Mouse (Mus musculus) neural tube, embryonic 10.5 days (tissue): Measurements from ENCODE around the gene Ncoa4.
"Not testable (repeated sequence)": the region's sequence is repeated elsewhere in the genome, so short reads cannot be mapped to it uniquely, and the experiment has no call there.

Source experiments
- DNase-seq: peaks from one replicate; pipeline ENCODE4 v3.0.0-alpha.2; 2017; ENCODE audit warnings: low spot score; ENCODE audit errors: extremely low spot score

The Ncoa4 gene

DNA sequence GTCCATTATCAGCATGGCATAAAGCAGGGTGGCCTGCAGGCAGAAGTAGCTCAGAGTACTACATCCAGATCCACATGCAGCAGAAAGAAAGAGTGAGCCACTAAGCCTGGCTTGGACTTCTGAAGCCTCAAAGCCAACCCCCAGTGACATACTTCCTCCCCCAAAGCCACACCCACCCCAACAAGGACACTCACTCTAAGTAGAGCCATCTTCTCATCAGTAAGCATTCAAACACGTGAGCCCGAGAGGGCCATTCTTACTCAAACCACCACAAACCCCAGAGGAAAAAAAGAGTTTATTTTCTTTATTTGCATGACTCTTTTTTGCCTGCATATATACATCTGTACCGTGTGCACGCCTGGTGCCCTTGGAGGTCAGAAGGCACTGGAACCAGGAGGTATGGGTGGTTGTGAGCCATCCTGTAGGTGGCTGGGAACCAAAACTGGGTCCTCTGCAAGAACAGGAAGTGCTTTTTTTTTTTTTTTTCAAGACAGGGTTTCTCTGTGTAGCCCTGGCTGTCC lies 455 bp upstream of the Ncoa4 start:
- DNase-seq: no peak

DNA sequence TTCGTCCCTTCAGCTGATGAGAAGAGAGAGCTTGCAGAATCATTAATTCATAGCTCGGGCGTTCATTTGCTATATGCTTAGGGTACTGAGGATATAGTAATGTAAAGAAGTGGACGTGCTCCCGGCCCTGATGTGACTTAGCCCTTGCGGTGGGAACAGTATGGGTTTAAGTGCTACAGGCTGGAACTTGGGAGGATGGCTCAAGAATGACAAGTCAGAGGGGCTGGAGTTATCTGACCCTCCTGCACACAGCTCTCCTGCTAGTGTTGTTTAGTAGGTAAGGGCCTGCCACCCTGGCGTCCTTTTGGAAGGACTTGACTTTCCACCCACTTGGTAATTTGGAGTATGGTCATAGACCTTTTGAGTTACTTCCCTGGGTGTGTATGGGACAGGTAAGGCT lies 898 bp downstream of the Ncoa4 start:
- no peak for DNase-seq

DNA sequence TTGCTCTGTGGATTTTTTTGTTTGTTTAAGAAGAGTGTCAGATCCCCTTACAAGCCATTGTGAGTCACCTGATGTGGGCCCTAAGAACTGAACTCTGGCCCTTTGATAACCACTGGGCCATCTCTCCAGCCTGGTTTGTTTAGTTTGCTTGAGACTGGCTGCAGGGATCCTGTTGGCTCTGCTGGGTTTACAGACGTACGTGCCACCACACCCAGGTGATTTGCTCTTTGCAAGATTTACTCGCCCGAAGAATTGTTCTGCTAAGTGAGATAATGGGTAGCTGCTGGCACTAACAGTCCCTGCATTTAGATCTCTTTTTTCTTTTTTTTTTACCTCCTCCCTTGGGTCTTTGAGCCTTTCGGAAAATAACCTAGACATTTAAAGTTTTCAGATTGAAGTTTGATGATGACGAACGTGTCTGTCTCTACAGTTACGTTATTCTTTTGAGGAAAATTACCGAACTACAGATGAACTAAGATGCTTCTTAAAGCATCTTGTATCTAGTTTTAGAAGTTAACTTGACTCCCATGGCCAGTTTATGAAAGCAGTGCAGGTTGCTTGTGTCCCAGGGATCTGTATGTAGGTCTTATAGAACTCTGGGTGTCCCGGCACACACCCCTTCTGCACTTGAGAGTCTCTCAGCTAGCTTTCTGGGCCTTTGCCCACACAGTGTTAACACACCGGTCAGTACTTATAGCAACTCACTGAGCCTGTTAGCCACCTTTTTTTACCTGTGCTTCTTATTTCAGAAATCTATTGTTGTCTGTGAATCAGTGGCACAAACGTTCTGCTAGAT lies 1.6 kb downstream of the Ncoa4 start:
- no peak for DNase-seq

DNA sequence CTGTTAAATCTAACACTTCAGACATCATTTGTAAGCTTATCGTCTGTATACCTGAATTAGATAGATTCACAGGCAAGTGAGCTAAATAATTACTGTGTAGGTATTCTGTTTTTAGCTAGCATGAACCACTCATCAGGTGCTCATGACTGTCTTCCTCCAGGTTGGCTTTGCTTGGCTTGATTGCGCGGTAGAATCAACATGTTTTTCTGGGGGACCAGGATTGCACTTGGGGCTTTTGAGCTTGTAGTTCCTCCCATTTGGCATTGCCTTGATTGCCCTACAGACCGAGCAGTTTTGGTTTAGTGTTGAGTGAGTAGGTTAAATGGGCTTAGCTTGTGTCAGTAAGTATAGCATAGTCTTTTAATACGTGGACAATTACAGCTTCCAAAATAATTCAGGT lies 2.6 kb downstream of the Ncoa4 start:
- DNase-seq: no peak

DNA sequence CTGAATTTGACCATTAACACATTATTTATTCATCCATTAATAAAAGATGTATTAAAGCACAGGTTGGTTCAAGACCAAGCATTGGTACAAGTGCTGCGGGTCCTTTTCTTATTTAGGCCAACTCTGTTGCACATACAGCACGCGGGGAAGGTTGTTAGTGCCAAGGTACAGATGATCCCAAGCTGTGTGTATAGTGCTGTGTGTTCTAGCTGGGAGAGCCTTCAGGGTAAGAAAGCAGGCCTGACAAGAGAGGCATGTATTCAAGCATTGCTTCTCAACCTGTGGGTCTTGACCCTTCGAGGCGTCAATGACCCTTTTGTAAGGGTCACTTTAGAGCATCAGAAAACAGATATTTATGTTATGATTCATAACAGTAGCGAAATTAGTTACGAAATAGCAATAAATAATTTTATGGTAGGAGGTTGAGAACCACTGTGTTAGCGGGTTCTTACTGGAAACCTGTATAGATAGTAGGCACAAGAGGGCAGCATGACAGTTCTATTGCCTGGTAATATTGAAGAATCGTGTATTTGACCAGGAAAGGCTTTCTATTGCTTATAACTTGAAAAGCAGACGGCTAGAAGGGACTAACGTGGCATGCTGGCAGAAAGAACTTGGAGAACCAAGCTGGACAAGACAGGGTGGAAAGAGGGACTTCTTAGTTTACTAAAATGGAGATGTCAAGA lies 3.7 kb downstream of the Ncoa4 start:
- no peak for DNase-seq

DNA sequence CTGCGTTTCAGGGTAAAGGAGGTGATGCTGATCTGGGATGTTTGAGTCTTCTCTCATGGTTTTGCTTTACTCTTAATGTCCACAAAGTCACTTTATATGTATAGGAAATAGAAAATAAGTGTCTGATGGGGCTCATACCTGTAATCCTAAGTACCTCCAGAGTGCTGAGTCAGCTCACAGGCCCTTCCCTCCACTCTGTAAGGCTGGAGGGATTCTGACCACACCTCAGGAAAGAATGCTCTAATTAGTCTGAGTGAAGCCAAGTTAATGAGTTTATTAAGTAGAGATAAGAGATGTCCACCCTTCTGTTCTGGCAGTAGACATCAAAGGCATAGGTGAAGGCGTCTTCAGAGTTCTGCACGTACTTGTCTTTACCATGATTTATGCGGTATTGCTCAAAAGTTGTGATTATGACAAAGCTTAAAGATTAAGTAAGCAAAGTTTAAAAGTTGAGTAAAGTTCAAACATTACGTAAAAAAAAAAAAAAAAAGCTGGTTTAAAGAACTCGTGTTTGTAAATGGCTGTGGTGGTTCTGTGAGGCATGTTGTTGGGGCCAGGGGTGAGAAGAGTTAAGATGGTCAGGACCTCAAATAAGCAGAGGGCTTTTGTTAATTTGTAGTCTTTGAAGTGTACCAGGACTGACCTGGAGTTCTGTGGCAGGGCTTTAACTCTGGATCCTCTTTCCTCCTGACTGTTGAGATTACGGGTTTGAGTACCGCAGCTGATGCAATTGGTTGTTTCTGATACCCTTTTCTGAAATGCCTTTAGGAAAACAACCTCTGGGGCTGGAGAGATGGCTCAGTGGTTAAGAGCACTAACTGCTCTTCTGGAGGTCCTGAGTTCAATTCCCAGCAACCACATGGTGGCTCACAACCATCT lies 4.7 kb downstream of the Ncoa4 start:
- no peak for DNase-seq

DNA sequence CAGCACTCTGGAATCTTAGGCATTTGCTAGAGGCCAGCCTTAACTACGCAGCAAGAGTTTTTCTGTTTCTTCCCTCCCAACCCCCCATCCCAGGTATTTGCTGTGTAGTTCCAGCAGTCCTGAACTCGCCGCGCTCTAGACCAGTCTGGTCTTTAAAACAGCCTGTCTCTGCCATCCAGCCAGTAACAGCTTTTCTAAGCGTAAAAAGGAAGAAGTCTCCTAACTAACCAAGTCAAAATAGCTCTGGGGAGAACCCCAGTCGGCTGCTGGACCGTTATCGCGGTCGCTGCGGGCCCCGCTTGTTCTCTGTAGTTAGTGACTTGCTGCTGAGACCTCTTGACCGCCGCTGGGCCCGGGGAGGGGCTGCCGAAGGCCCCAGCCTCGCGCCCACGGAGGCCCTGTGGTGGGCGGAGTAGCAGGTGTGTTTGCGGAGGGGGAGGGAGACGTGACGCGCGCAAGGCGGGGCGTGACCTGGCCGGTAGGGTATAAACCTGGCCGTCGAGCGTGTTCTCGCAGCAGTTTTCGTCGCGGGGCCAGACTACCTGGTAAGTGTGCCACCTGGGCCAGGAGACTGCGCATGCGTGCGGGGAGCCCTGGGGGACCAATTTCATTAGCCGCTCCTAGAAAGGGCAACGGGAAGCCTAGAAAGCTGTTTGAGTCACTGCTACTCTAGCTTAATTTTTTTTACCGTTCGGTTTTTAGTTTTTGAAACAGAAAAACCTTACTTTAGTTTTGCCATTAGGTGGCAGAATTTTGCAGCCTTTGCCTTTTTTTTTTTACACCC lies 5.8 kb downstream of the Ncoa4 start:
- DNase-seq: peak; percentile 67

DNA sequence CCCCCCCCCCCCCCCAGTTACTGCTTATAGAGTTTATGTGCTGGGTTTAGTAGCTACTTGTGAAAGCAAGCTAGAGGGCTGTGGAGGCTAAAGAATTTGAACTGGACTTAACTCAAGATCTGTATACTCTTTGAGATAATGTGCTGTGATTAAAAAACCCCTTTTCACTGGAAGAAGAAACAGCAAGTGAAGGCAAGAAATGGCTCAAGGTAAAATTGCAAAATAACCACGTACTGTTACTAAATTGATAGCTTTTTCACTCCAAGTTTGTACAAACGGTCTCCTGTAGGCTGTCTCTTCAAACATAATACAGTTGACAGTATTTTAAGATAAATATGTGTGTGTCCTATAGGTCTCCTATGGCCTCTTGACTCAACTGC lies 6.4 kb downstream of the Ncoa4 start:
- no peak for DNase-seq

DNA sequence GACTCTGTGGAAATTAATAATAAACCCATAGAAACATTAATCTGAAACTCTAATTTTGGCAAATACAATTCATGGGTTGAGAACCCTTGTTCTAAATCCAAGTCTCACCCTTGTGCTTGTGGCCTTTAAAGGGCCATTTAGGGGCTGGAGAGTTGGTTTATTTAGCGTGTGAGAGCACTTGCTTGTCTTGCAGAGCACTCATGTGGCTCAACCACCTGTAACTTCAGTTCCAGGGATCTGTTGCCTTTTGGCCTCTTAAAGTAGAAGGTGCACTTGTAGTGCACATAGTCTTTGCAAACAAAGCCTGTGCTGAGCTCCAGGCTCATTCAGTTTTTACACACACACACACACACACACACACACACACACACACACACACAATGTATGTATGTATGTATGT lies 7.2 kb downstream of the Ncoa4 start:
- DNase-seq: no peak

DNA sequence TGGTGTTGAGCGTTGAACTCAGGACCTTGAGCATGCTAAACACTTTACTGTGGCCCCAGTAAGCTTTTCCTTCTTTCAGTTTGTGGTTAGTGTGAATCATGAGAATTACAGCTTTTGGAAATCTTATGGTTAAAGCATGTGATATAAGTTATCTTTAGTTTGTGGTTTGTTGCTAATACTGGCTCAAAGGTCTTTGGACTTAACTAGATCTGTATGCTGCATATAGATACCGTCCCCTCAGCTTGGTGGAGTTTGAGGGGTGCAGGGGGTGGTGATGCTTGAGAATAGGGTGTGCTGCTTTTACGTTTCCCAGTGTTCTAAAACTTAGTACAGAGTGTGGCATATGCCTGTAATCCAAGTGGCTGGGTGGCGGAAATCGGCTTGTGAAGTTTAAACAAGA lies 7.7 kb downstream of the Ncoa4 start:
- DNase-seq: no peak

DNA sequence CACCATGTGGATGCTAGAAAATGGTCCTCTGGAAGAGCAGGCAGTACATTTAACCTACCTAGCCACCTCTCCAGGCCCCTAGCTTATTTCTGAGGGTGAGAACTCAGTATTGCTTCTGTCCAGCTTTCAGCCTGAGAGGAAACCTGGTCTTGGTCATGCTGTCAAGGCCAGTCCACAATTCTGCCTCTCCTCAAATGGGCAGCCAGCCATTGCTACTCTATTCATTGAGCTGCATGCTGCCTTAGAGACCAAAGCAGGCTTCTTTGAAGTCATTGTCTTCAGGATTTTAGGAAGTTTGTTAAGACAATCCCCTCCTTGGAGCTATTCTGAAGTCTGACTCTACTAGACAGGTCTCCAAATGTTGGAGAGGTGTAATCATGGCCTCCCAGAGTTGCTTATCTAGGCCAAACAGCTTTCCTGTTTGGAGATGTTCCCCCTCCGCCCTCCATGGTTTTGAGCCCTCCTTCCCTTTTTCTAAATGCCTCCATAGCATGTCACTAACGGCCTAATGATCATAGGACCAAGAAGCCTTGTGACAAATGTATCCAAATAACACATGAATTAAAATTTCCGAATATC lies 9.1 kb downstream of the Ncoa4 start:
- DNase-seq: no peak

DNA sequence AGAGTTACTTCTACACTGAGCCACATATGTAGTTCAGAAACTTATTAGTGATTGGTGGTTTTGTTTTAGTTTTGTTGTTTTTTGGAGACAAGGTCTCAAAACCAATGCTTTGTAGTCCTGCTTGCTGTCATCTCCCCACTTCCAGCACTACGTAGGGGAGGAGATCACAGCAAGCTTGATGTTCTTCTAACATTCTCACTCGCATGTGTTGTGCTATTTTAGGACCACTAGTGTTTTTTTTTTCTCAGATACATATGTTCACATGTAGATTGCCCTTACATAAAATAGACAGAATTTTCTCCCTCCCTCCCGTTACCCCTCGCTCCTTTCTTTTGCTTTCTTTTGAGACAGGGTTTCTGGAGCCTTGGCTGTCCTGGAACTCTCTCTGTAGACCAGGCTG lies 10.5 kb downstream of the Ncoa4 start:
- DNase-seq: no peak

DNA sequence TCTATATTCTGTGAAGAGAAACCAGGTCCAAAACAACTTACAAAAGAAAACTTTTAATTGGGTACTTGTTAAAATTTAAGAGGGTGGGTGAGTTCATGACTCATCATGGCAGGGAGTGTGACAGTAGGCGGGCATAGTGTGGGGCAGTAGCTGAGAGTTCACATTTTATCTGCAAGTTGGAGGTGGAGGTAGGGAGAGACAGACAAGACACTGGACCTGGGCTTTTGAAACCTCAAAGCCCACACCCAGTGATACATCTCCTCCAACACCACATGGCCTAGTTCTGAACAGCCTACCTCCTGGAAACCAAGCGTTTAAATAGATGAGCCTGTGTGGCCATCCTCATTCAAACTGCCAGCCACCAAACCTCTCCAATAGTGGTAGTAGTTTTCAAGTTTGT lies 15.6 kb downstream of the Ncoa4 start:
- DNase-seq: no peak

DNA sequence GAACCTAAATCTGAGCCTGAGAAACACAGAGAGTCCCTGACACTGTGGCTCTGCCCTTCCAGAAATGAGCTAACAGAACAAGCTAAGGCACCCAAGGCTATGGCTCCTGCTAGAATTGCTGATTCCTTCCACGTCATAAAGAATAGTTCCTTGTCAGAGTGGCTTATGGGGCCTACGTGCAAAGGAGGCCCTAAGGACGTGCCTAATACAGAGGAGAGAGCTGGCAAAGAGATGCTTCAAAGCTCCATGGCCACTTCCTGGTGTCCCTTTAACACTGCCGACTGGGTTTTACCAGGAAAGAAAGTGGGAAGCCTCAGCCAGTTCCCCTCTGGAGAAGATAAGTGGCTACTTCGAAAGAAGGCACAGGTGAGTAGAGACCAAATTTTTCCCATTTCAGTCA lies 16.9 kb downstream of the Ncoa4 start:
- DNase-seq: not testable (repeated sequence)

DNA sequence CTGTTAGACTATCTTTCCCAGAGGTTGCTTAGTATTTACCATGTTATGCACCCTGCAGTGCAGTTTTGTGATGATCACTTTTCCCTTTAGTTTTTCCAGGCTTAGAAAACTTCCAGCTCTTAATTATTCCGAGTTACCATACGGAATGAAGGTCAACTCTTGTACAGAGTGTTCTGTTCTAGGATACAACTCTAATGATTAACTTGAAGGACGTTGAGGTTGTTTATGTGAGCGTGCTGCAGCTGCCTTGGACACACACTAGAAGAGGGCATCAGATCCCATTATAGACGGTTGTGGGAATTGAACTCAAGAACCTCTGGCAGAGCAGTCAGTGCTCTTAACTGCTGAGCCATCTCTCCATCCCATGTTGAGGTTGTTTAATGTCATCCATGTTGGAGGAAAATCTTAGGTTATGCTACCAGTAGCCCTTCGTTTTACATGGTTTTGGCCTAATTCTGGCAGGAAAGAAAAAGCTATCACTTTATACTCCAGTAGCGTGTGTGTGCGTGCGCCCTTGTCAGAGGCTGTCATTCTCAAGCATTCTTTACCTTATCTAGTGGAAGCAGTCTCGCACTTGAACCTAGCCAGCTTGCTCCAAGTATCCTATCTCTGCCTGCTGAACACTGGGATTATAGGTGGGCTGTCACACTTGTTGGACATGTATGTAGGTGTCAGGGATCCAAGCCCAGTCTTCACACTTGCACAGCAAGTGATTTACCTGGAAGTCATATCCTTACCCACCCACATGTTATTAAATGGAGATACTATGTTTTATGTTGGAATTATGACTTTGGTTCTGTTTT lies 19.9 kb downstream of the Ncoa4 start:
- DNase-seq: no peak

DNA sequence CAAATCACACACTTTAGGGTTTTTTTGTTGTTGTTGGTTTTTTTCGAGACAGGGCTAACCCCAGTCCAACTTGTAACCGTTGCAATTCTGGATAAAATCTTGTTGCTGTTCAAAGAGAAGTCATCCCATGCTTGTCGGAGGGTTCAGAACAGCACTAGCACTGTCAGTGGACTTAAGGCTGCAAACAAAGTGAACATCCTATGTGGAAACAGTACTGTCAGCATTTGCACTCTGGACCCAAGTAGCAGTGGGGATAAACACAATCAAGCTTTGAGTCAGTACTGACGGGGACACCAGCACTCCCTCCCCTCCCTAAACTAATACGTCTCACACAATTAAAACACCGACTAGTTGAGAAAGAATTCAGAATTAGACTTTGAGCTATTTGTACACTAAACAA lies 21.2 kb downstream of the Ncoa4 start:
- DNase-seq: no peak

- no peak for DNase-seq
Observed at GRCm38 (mm10) chr14:32183846-32184245, 24.2 kb downstream of the Ncoa4 start.

DNA sequence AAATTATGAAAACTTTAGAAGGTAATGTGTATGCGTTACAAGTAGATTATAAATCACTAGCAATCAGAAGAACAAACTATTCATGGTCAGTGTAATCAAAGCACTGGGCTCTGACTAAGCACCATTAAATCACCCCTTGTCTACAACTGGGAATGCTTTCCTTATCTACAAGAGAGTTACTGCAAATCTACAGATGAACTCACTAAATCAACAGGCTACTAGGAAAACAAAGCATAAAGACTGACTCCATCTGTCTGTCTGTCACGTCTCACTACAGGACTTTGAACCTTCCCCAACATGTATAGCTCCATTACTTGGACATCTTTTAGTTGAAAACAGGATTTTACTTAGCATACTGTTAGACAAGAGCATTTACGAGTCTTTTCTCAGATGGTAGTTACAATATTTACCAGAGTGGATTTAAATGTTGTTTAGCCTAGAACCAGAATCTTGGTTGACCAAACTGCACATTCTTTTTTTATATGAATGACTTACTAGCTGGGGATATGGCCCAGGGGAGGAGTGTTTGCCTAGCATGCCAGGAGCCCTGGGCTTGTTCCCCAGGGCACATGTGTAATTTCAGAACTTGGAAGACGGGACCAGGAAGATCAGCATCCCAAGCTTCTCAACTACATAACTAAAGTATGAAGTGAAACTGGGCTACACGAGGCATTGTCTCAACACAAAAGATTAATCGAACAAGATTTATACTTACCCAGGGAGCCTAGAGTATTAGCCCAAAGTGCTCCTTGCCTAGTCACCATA lies 31.1 kb downstream of the Ncoa4 start:
- DNase-seq: no peak

DNA sequence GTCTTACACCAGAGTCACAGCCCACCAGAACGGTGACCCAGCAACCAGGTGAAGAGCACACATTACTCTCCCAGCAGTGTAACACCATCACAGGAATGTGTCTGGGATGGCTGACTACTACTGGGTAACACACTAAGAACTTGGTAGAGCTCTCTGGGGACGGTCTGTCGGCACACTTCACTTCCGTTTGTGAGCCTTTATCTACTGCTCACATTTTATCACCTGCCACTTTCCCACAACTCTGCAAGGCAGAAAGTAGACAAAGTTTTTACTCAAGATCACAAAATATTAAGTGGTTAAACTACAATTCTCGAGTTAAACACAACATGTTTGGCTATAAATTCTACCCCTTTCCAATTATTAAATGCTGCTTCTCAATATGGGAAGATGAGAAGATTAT lies 32.3 kb downstream of the Ncoa4 start:
- no peak for DNase-seq
